Mouse (Mus musculus) G1E (cell line): Measurements from ENCODE around the gene Vcan.

Source experiments
- CTCF ChIP-seq: IDR thresholded peaks from 2 replicates; pipeline ENCODE4 v1.5.1; 2012; ENCODE audit warnings: low read depth, low read length, inconsistent platforms, mixed read lengths
- GATA1 ChIP-seq: IDR thresholded peaks from 2 replicates; pipeline ENCODE4 v1.6.1; 2012; ENCODE audit warnings: borderline replicate concordance, low read length, inconsistent platforms, mixed read lengths
- GATA2 ChIP-seq: IDR thresholded peaks from 2 replicates; pipeline ENCODE4 v1.6.1; 2012; ENCODE audit warnings: low read depth, low read length, inconsistent platforms, borderline replicate concordance
- POLR2AphosphoS5 ChIP-seq: IDR thresholded peaks from 2 replicates; pipeline ENCODE4 v1.6.1; 2012; ENCODE audit warnings: low read depth, low read length, inconsistent platforms; ENCODE audit not compliant: insufficient replicate concordance

- no peak for TF ChIP-seq CTCF
- TF ChIP-seq POLR2AphosphoS5: no peak
- TF ChIP-seq GATA1: no peak
- TF ChIP-seq GATA2: no peak
Observed at GRCm38 (mm10) chr13:89743201-89743600, 892 bp upstream of the Vcan start.
